Mouse (Mus musculus): ENCODE measurements around the gene Gldc. TPM values are rescaled to one million over a fixed set of nuclear protein-coding genes. Genes with fewer than 3 reads are reported as not detected.
"Not testable (repeated sequence)": the region's sequence is repeated elsewhere in the genome, so short reads cannot be mapped to it uniquely, and the experiment has no call there.

Gldc gene
- 19.7 and 20.9 TPM in 2 replicates for polyA plus RNA-seq (2016; fragmentation: Nextera tagmentation; extraction: Ambion mirVana)

DNA sequence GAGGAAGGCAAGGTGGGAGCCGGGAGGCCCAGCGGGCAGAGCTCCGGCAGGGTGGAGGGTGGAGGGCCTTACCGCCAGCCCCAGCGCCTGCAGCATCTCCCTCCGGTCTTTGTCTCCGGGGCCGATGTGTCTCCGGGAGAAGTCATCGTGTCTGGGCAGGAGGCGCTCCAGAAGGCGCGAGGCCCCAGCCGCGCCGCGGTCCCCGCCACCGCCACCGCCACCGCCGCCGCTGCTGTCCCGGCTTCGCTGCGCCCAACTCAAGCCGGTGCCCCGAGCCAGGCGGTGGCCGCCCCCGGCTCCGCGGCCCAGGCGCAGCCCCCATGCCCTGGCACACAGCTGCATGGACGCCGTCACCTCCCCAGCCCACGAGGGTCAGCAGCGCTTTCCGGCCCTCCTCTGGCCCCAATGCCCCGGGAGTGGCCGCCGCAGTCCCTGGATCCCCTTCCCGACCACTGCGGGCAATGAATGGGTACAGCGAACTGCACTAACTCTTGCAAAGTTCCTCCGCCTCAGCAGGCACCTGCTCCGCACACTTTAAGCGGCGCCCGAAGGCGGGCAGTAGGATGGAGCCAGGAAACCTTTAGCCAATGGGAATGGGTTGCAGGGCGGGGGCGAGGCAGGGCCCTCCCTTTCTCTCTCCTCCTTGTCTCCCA is at the start of gene Gldc:
TSS of gene Gldc (minus strand) at position 511 of the 653 bp plus-strand sequence.
- H3K27ac ChIP-seq, result peak within 1 kb of the TSS; percentile 50; the same call in 1 of the 2 replicates
- H3K4me1 ChIP-seq, result peaks cover 9% of the 10 kb centered on the region
- H3K4me2 ChIP-seq (replicated peaks), result peak within 1 kb of the TSS; percentile 99
- no peaks in the 10 kb centered on the region for H3K9me3 ChIP-seq
- H3K36me3 ChIP-seq, result no peaks in the 10 kb centered on the region
- ATAC-seq (ENCODE audit: low FRiP score, low read depth), result peak; percentile 96
- WGBS, result under 1% methylated on average over 53 of the region's 53 CpGs
- H3K9ac ChIP-seq, result peak within 1 kb of the TSS; percentile 71
- no peaks in the 10 kb centered on the region for H3K27me3 ChIP-seq (replicated peaks)
- peak within 1 kb of the TSS; percentile 70 for H3K4me3 ChIP-seq

DNA sequence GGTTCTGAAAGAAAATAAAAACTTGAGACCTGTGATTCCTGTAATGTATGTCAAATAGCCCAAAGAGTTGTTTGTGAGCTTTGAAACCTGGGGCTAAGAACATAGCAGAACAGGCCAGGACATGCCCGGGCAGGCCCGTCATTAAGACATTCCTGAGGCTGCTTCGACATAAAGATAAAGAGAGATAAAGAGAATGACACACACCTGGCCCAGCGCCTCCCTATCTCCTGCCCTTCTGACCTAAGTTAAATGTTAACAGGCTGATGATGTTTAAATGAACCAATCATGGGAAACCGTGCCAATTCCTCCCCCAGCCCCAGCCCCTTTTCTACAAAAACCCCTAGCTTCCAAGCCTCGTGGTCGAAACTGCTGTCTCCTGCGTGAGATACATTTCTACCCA is 47.4 kb upstream of the Gldc start:
- 89% methylated on average over 8 of the region's 8 CpGs for WGBS
- not testable (repeated sequence) for H3K9me3 ChIP-seq; H3K4me1 ChIP-seq; ATAC-seq (ENCODE audit: low FRiP score, low read depth); H3K4me2 ChIP-seq (replicated peaks); H3K9ac ChIP-seq; H3K27me3 ChIP-seq (replicated peaks); H3K27ac ChIP-seq; H3K4me3 ChIP-seq; H3K36me3 ChIP-seq

DNA sequence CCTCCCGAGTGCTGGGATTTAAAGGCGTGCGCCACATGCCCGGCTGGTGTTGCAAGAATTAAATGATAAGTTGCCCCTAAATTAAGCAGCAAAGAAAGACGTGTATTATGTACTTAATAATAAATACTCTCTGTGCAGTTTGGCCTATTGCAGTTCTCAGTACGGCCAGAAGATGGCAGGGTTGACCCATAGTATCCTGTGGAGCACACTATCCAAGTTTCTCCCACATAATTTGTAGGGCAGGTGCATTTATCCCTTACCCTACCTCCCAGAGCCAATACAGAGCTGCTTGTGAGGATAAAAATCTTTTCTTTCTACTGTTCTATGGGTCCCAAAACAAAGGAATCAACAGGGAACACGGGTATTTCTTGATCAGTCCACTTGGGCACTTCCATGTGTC is 42.1 kb upstream of the Gldc start:
- no peaks in the 10 kb centered on the region for H3K27me3 ChIP-seq (replicated peaks)
- H3K36me3 ChIP-seq, result no peaks in the 10 kb centered on the region
- H3K9ac ChIP-seq, result no peak overlapping the region
- H3K4me3 ChIP-seq, result no peak overlapping the region
- H3K27ac ChIP-seq, result no peak overlapping the region
- no peaks in the 10 kb centered on the region for H3K4me1 ChIP-seq
- WGBS, result 28% methylated on average over 7 of the region's 7 CpGs
- peak; percentile 66; the same call in 1 of the 2 replicates for ATAC-seq (ENCODE audit: low FRiP score, low read depth)
- no peaks in the 10 kb centered on the region for H3K9me3 ChIP-seq
- H3K4me2 ChIP-seq (replicated peaks), result no peak overlapping the region

DNA sequence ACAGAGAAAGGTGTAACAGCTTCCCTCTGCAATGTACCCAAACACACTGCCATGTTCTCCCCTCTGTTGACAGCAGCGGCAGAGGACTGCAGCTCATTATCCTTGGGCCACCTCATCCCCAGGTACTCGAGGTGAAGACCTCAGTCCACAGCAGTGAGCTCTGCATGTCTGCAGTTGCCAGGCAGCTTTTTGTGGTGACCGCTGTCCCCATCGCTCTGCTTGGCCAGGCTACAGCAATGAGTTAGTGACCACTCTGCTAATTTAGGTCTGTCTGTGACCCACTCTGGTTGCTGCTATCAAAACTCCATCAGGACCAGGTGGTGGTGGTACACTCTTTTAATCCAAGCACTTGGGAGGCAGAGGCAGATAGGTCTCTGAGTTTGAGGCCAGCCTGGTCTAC is 41.0 kb upstream of the Gldc start:
- no peak for ATAC-seq (ENCODE audit: low FRiP score, low read depth)

DNA sequence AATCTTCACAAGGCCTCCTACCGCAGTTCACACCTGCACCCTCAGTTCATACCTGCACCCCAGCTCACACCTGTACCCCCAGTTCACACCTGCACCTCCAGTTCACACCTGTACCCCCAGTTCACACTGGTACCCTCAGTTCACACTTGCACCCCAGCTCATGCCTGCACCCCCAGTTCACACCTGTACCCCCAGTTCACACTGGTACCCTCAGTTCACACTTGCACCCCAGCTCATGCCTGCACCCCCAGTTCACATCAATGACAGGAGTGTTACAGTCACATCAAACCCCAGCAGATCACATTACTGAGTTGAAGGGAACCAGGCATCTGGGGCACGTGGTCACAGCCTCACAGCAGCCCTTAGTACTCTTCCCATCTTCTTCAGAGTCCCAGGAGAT is 40.5 kb upstream of the Gldc start:
- ATAC-seq (ENCODE audit: low FRiP score, low read depth); H3K27ac ChIP-seq; H3K9ac ChIP-seq; H3K27me3 ChIP-seq (replicated peaks); H3K4me2 ChIP-seq (replicated peaks); H3K4me1 ChIP-seq; H3K9me3 ChIP-seq; H3K4me3 ChIP-seq; H3K36me3 ChIP-seq: not testable (repeated sequence)
- WGBS, result 69% methylated on average over 2 of the region's 2 CpGs

More for the DNA sequence above, 41.0 kb upstream of the Gldc start:
- no peaks in the 10 kb centered on the region for H3K4me1 ChIP-seq
- 77% methylated on average over 4 of the region's 4 CpGs for WGBS
- H3K36me3 ChIP-seq, result no peaks in the 10 kb centered on the region
- H3K27me3 ChIP-seq (replicated peaks), result no peaks in the 10 kb centered on the region
- no peak overlapping the region for H3K27ac ChIP-seq
- no peak overlapping the region for H3K4me2 ChIP-seq (replicated peaks)
- no peak overlapping the region for H3K9ac ChIP-seq
- H3K4me3 ChIP-seq, result no peak overlapping the region
- no peaks in the 10 kb centered on the region for H3K9me3 ChIP-seq

DNA sequence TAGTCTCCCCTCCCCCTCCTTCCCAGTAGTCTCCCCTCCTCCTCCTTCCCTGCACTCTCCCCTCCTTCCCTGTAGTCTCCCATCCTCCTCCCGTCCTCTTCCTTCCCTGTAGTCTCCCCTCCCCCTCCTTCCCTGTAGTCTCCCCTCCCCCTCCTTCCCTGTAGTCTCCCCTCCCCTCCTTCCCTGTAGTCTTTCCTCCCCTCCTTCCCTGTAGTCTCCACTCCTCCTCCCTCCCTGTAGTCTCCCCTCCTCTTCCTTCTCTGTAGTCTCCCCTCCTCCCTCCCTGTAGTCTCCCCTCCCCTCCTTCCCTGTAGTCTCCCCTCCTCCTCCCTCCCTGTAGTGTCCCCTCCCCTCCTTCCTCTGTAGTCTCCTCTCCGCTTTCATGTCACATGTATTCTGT is 38.8 kb upstream of the Gldc start:
- Histone ChIP-seq H3K4me3 (no peak overlapping the region), H3K27me3 (replicated peaks) (no peaks in the 10 kb centered on the region), H3K36me3 (no peaks in the 10 kb centered on the region), H3K4me2 (replicated peaks) (no peak overlapping the region), H3K9me3 (no peaks in the 10 kb centered on the region), H3K9ac (no peak overlapping the region), H3K4me1 (no peaks in the 10 kb centered on the region), H3K27ac (no peak overlapping the region)
- 23% methylated on average over 2 of the region's 2 CpGs for WGBS
- ATAC-seq (ENCODE audit: low FRiP score, low read depth), result no peak

DNA sequence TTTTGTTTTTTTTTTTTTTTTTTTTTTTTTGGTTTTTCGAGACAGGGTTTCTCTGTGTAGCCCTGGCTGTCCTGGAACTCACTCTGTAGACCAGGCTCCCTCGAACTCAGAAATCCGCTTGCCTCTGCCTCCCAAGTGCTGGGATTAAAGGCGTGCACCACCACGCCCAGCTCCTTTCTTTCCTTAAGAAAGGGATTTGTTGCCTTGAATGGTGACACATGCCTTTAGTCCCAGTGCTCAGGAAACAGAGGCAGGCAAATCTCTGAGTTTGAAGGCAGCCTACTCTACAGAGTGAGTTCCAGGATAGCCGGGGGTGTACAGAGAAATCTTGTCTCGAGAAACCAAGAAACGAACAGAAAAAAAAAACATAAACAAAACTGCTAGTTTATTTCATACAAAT is 33.8 kb upstream of the Gldc start:
- not testable (repeated sequence) for H3K4me2 ChIP-seq (replicated peaks); ATAC-seq (ENCODE audit: low FRiP score, low read depth); H3K27ac ChIP-seq; H3K4me3 ChIP-seq; H3K27me3 ChIP-seq (replicated peaks); H3K4me1 ChIP-seq; H3K9ac ChIP-seq; H3K9me3 ChIP-seq; H3K36me3 ChIP-seq
- 84% methylated on average over 8 of the region's 8 CpGs for WGBS

DNA sequence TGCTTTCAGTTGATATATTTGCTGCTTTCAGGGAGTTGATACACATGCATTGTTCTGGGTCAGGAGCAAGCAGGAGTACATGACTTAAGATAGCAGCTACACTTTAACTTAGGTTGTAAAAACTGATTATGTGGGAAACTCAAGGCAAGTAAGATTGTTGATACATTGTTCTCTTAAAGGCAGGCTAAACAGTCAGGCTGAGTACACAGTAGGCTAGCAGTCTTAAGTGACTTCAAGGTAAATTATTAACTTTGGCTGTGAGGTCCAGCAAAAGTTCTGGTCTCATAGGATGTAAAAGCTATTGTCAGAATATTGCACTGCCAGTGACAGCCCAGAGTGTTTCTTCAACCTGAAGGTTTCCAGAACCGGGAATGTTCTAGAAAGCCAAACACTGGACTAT is 31.8 kb upstream of the Gldc start:
- H3K4me3 ChIP-seq, result no peak overlapping the region
- no peak overlapping the region for H3K27ac ChIP-seq
- ATAC-seq (ENCODE audit: low FRiP score, low read depth), result no peak
- H3K4me1 ChIP-seq, result no peaks in the 10 kb centered on the region
- no peak overlapping the region for H3K9ac ChIP-seq
- no peaks in the 10 kb centered on the region; the same call in 1 of the 2 replicates for H3K27me3 ChIP-seq (replicated peaks)
- 80% methylated on average over 1 of the region's 1 CpGs for whole genome bisulfite sequencing
- no peaks in the 10 kb centered on the region for H3K36me3 ChIP-seq
- no peak overlapping the region for H3K4me2 ChIP-seq (replicated peaks)
- no peaks in the 10 kb centered on the region for H3K9me3 ChIP-seq

DNA sequence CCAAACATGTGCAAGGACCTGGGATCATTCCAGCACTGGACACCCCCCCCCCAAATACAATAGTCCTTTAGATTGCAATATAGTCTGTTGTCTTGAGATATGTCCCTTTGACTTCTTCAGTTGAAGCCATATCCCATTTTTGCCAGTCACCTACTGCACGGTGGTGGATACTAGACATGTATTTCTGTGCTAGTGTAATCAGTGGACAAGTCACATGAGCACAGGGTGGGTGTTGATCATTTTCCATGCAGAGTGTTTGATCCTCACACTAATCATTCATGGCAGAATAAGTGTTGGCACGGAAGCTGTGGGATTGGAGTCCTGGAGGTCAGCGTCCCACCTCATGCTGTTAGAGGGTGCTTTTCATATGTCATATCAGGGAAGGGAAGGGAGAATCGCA is 30.6 kb upstream of the Gldc start:
- no peak overlapping the region for H3K9ac ChIP-seq
- 80% methylated on average over 4 of the region's 4 CpGs for WGBS
- H3K4me3 ChIP-seq, result no peak overlapping the region
- H3K9me3 ChIP-seq, result no peaks in the 10 kb centered on the region
- no peaks in the 10 kb centered on the region for H3K4me1 ChIP-seq
- ATAC-seq (ENCODE audit: low FRiP score, low read depth), result peak; percentile 2; the same call in 1 of the 2 replicates
- no peak overlapping the region for H3K4me2 ChIP-seq (replicated peaks)
- no peak overlapping the region for H3K27ac ChIP-seq
- H3K27me3 ChIP-seq (replicated peaks), result no peaks in the 10 kb centered on the region; the same call in 1 of the 2 replicates
- no peaks in the 10 kb centered on the region for H3K36me3 ChIP-seq

DNA sequence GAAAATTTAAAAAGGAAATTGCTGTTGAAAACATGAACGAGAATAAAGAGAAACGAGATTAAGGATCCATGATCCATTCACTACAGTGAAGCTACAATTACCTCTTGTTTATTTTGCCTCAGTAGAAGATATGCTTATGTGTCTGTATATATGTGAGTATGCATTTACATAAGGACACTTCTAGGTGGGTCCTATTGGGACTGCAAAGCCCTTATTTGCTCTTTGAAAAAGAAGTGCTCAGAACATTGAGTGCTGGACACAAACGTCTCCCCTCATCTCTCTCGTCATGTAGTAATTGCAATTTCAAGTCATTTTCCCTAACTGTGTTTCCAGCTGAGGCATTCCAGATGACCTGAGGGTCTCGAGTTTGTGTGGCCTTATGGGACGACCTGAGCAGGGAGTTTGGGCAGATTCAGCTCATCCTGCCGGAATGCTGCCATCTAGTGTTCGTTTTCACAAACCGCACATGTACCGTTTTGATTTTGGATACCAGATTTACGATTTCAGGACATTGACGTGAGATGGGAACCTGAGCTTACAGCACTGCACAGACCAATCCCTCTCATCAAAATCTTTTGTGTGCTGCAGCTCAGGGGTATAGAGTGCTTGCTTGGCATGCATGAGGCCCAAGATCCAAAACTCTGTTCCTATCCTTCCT is 30.1 kb upstream of the Gldc start:
- no peak overlapping the region for H3K4me3 ChIP-seq
- H3K36me3 ChIP-seq, result no peaks in the 10 kb centered on the region
- no peak overlapping the region for H3K27ac ChIP-seq
- 21% methylated on average over 12 of the region's 12 CpGs for WGBS
- no peaks in the 10 kb centered on the region for H3K4me1 ChIP-seq
- no peaks in the 10 kb centered on the region; the same call in 1 of the 2 replicates for H3K27me3 ChIP-seq (replicated peaks)
- H3K9me3 ChIP-seq, result no peaks in the 10 kb centered on the region
- peak; percentile 70; the same call in 1 of the 2 replicates for ATAC-seq (ENCODE audit: low FRiP score, low read depth)
- H3K4me2 ChIP-seq (replicated peaks), result no peak overlapping the region
- H3K9ac ChIP-seq, result no peak overlapping the region

DNA sequence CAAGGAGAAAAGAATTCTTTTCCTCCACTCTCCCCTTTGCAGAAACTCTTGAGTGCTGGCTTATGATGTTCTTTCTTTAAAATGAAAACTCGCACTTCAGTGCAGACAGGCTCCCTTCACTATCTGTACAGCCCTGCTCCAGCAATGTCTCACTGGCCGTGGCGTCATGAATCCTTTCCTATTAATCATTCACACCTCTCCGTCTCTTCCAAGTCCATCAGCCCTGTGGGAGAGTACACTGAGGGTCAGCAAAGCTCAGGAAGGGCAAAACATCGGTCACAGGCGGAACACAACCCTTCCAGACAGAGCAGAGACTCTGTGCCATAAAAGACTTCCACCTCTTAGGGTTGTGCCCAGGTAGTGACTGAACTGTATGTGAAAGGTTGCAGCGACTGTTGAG is 26.9 kb upstream of the Gldc start:
- no peaks in the 10 kb centered on the region for H3K36me3 ChIP-seq
- no peaks in the 10 kb centered on the region for H3K4me1 ChIP-seq
- H3K9ac ChIP-seq, result no peak overlapping the region
- H3K27me3 ChIP-seq (replicated peaks), result no peaks in the 10 kb centered on the region
- 74% methylated on average over 7 of the region's 7 CpGs for WGBS
- no peaks in the 10 kb centered on the region for H3K9me3 ChIP-seq
- no peak overlapping the region for H3K4me3 ChIP-seq
- no peak for ATAC-seq (ENCODE audit: low FRiP score, low read depth)
- no peak overlapping the region for H3K4me2 ChIP-seq (replicated peaks)
- H3K27ac ChIP-seq, result no peak overlapping the region

DNA sequence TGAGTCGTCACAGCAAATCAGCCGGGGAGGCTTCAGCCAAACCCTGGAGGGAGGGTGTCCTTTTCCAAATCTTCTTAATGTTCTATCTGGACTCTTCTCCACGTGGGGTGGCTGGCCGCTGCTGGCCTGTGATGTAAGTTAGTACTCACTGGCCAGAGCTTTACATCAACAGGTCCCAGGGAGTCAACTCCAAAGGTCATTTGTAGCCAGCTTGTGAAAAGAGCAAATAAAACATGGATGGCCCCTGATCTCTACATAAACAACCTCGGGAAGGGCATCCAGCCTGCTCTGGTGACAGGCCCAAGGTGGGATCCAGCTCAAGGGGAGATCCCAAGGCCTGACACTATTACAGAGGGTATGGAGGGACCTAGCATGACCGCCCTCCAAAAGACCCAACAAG is 19.8 kb upstream of the Gldc start:
- H3K9me3 ChIP-seq, result 0 out of 2 replicates have a peak, but pooled peaks cover under 1% of the 10 kb centered on the region
- 80% methylated on average over 6 of the region's 6 CpGs for WGBS
- H3K4me3 ChIP-seq, result no peak overlapping the region

DNA sequence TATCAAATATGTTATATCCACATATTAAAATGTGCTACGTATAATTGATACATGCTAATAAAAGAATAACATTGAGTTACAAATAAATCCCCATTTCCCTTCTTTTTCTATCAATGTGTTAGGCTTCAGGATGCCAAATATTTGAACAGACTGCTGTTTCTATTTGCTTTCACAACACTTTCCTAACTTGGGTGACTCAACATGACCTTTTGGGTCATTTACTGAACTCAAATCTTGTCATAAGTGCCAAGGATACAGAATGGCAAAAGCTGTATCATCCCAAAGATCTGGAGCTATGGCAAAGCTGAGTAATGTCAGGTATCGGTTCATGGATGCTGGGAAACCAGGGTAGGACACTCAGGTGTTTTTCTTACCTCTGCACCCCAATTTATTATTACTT is 12.0 kb upstream of the Gldc start:
- Histone ChIP-seq H3K27me3 (replicated peaks) (no peaks in the 10 kb centered on the region), H3K9me3 (peaks cover 11% of the 10 kb centered on the region; the same call in 1 of the 2 replicates), H3K4me2 (replicated peaks) (no peak overlapping the region), H3K36me3 (no peaks in the 10 kb centered on the region), H3K4me1 (no peaks in the 10 kb centered on the region), H3K4me3 (no peak overlapping the region), H3K9ac (no peak overlapping the region), H3K27ac (no peak overlapping the region)
- no peak for ATAC-seq (ENCODE audit: low FRiP score, low read depth)
- WGBS, result 92% methylated on average over 2 of the region's 2 CpGs

More for the DNA sequence above, 19.8 kb upstream of the Gldc start:
- no peaks in the 10 kb centered on the region for H3K36me3 ChIP-seq
- no peaks in the 10 kb centered on the region for H3K4me1 ChIP-seq
- H3K4me2 ChIP-seq (replicated peaks), result no peak overlapping the region
- H3K9ac ChIP-seq, result no peak overlapping the region
- no peaks in the 10 kb centered on the region for H3K27me3 ChIP-seq (replicated peaks)
- no peak for ATAC-seq (ENCODE audit: low FRiP score, low read depth)
- no peak overlapping the region for H3K27ac ChIP-seq
